Mouse (Mus musculus) thymus, postnatal 36 days (tissue): Measurements from ENCODE around the gene Crybg1.
"Not testable (repeated sequence)": the region's sequence is repeated elsewhere in the genome, so short reads cannot be mapped to it uniquely, and the experiment has no call there.

Experiments
- DNase-seq, 2 experiments: peaks; one replicate each; pipeline ENCODE4 v3.0.0; 2022; ENCODE audit warnings: mixed read lengths in 2 of 2

Gene Crybg1

DNA sequence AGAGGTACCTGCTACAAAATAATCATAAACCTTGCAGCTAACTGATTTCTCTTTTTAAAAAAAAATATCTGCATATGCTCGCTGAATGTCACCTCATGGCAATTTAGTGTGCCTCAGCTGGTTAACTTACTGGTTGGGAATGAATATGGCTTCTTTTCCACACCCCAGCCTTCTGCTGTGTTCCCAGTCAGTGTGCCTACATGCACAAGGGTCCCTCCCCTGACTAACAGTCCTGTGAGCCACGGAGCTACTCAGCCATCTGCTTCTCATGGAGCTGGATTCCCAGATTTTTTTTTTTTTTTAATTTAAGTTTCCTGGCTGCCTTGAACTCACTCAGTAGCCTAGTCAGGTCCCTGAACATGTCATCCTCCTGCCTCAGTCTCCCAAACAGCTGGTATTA, 183.7 kb downstream of the Crybg1 start:
- no peak for DNase-seq

DNA sequence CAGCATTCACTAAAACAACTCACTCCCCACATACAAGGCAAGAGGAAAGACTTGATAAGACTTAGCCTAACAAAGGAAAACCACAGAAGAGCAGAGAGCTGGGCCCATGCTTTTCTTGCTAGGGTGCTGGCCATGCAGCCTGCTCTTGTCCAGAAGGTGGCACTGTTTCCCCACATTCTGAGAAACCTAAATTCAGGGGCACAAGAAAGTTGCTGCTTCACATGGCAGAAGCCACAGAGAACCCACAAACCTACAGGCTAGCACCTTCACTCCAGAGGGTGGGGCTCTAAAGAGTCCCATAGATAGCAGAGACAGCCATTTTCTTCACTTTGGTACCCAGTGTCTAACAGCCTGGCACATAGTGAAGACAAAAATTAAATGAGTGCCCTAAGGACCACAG, 194.7 kb downstream of the Crybg1 start:
- peak; percentile 50 to 54 for DNase-seq

DNA sequence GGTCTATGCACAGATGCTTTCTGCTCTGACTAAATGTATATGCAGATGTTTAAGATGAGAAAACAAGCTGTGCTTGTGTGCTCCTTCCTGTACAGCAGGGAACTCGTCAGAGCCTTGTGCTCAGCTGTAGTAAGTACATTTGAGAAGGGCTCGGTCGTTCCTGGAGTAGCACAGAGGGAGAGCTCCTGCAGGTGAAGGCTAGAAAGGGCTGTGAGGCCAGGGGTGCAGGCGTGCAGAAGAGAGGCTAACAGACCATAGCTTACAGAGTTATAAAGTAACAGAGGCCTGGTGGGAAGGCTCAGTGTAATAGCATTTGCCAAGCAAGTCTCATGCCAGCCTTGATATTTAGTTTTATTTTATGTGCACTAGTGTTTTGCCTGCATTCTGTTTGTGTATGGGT, 203.2 kb downstream of the Crybg1 start:
- no peak for DNase-seq

DNA sequence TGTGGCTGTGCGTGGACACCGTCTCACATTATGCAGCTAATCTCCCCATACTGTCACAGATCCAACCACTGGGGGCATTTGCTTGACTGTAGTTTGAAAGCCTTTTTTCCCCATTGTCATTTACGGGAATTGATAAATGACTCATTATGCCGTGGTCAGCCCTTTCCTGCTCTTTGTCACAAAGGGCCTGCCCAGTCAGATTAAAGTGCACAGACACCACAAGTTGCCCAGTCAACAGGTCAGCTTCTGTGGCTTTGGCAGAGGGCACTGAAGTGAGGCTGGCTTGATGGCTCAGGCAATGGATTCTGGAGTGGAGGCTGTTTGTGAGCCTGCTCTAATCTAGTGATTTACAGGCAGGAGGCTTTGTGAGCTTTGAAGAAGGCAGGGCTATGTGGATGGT, 204.9 kb downstream of the Crybg1 start:
- no peak for DNase-seq

DNA sequence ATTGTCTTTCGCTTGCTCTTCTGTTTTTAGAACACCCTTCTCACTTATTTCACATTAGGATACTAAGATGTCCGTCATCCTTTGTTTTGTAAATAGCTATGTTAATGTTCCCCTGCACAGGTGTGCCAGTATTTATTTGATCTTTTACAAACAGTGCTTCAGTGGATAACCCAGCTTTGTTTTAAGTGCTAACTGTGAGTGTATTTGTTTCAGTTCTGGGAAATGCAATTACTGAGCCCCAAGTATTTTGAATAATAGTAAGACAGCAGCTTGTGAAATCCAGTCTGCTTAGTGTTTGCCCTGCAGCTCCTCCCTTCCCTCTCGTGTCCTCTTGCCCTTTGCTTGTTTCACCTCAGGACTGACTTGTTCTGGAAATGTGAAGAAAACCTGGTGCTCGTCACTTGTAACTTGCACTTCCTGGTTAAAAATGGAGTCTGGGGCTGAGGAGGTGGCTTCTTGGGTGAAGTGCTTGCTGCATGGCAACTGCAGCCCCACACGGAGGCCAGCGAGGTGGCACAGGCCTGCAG, 209.5 kb downstream of the Crybg1 start:
- DNase-seq, result no peak

DNA sequence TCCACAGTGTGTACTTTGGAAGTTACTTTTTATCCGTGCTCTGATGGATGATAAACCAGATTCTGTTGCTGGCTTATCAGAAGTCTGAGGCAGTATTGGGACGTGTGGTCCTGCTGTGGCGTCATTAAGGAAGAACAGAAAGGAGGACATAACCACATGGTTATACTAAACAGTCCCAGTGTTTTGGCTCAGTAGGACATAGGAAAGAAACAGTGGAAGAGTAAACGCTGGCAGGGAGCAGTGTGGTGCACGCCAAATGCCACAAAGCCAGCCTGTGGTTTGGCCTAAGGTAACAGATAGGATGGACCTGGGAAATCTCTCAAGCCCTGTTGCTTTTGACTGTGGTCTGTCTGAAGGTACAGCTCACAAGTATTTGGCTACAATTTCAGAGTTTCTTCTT, 220.1 kb downstream of the Crybg1 start:
- DNase-seq, result no peak

DNA sequence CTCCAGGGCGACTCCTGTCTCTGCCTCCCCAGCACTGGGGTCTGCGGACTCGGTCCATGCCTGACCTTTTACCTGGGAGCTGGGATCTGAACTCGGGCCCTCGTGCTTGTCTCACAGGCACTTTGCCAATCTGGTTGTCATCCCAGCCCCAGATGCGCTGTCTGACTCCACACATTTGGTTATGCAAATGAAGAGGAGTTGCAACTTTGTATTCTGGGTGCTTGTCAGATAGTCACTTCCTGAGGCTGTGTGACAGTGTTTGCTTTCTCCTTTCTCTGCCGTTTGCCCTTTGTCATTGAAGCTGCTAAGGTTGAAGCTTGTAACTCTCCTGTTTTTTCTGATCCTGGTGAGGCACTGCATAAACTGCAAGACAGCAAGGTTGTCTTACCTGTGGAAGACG, 220.9 kb downstream of the Crybg1 start:
- no peak for DNase-seq

DNA sequence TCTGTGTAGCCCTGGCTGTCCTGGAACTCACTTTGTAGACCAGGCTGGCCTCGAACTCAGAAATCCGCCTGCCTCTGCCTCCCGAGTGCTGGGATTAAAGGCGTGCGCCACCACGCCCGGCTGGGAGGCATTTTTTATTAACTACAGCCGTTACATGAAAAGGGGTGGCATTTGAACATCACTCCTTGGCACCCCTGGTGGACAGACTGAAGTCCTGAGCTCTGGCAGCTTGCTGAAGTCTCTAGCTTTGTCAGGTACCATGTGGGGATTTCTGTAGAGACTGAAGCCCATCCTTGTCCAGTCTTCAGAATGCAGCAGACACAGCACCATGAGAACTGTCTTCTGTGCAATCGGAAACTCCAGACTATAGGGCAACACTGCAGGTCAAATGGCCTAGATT, 222.9 kb downstream of the Crybg1 start:
- not testable (repeated sequence) for DNase-seq

DNA sequence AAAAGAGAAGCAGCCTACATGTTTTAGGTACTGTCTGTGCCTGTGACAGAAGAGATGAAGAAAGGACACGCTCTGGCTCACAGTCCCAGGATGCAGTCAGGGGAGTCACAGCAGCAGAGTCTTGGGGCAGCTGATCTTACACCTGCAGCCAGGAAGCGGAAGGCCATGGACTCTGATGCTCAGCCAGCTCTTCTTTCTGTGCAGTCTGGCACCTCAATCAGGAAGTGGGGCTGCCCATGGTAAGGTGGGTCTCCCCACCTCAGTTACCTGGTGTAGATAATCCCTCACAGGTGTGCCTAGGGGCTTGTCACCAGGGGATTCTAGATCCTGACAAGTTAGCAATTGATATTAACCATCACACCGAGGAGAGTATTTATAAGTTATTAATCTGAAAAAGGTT, 225.6 kb downstream of the Crybg1 start:
- DNase-seq, result no peak

DNA sequence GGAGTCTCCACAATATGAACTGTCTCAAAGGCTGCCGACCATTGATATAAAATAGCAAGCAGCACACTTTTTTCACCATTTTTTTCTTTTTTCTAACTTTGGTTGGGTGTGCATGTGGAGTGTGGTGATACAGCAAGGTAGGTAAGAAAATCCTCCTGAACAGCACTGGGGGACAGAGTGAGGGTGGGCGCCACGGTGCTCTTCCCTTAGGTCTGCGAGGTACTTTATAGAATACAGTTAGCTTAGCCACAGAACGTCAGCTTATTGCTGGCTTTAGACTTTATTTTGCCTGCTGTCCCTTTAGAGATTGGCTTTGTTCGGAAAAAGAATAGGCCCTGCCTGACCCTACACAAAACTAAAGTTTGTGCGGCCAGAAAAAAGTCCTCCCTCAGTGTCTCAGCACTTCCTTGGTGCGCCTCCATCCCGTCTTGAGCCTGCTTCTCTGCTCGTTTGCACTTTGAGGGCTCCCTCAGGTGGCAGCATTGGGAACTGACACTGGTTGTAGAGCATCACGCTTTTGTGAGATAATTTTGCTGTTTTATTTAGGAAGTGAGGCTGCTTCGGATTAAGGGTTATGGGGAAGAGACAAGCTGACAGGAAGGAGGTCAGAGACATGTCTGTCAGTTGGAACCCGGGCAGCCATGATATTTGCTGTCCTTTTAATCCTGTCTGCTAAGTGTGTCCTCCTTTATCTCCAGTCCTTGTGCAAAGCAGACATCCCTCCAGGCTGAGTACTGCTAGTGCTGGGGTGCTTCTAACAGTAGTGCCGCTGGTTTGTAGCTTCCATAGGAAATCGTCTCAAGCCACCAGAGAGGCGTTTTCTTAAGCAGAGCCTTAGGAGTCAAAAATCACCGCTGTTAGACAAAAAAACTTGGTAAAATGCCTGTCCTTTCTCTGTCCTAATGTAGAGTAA, 229.7 kb downstream of the Crybg1 start:
- DNase-seq, result peak; percentile 82 to 86

DNA sequence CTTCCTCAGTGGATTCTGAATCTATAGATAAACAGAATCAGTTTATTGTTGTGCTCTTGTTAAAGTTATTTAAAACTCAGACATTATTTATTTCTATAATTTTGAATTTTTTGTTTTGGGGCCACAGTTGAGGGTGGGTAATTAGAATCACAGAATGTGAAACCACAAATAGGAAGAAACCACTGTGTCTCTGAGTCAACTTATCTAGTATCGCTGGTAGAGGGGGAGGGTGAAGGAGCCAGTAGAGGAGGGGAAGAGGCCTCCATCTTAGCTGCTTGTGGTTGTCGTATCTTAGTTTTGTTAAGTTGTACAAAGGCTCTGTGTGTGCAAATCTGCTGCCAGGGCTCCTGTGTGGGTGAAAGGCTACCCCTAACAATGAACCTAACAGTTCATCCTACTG, 231.9 kb downstream of the Crybg1 start:
- no peak for DNase-seq

DNA sequence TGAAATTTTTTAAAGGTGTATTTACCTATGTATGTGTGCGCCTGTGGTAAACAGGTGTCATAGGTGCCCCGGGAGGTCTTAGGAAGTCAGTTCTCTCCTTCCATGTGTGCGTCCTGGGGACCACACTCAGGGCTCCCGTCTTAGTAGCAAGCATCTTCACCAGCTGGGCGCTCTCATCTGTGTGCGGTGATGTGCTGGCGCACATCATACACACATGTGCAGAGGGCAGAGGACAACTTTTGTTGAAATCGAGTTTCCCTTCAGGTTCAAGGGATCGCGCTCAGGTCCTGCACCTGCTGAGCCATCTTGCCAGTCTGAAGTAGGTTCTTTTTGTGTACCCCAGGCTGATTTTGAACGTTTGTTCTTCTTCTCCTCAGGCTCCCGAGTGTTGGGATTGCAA, 232.5 kb downstream of the Crybg1 start:
- DNase-seq, result no peak

DNA sequence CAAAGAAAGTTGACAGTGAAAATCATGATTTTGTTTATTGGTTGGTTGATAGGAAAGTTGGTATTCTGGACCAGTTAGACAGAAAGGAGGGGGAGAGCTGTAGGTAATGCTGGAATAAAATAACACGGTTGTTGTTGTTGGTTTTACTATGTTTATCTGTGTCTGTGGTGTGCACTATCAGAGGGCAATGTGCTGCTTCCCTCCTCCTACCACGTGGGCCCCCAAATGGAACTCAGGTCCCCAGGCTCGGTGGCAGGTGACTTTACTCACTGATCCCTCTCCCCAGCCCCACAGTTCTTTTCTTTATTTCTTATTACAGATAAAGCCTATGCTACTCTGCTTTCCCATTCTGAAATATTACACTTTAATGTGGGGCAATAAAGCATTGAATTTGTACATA, 236.4 kb downstream of the Crybg1 start:
- DNase-seq, result no peak

DNA sequence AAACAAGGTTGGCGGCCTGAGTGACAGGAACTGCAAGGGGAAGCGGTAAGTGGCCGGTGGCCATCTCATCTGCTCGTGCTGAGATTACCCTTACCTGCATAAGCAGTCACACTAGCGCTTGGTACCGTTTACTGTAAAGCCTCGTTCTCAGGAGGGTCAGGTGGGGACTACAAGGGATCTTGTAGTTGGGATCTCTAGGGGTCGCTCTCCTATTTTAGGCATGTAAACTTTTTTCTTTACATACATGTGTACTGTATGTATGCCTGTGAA, 237.8 kb downstream of the Crybg1 start:
- DNase-seq, result no peak

DNA sequence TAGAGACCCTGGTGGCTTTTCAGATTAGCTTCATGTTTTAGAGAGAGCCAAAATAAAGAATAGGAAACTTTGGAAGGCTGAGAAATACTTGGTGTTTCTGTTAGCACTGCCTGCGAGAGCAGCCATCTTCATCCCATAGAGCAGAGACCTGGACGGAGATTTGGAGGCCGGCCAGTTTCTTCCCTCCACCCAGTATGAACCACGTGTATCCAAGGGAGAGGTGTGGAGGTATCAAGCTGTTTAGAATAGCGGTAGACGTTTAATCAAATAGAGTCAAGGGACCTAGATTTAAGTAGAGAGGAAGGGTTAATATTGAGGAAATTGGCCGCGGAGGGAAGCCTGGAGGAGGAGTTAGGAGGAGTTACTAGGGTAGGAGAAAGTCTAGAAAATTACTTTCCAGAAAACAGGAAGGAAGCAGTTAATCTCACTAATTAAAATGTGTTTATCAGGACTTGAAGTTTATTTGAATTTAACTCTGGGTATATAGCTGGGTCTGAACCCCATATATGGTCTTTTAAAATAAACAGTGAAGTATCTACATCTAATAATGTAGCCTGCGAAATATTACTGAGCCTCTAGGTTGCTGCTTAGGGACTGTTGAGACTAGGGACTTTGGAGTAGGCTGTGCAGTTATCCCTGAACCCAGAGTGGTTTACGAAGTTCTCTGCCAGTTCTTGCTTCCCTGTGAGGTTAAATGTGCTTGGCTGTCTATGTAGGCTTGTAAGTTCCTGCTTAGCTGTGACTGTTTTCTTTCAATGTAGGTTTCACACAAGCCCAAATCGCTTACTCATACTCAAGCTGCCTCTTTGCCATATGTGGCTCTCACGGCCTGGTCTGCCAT, 238.4 kb downstream of the Crybg1 start:
- DNase-seq, result no peak

DNA sequence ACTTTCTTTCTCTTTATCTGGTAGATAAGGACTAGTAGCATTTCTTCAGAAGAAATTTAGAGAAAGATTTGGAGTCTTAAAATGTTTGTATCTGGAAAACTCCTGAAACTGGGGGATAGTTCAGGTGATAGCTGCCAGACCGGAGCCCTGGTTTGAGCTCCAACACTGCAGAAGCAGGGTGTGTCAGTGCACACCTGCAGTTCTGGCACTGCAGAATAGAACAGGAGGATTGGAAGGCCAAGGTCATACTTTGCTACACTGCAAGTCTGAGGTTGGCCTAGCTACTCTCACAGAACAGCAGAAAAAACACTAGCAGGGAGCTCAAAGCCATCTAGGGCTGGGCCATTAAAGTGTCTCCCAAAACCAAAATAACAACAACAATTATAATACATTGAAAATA, 244.1 kb downstream of the Crybg1 start:
- DNase-seq, result no peak

DNA sequence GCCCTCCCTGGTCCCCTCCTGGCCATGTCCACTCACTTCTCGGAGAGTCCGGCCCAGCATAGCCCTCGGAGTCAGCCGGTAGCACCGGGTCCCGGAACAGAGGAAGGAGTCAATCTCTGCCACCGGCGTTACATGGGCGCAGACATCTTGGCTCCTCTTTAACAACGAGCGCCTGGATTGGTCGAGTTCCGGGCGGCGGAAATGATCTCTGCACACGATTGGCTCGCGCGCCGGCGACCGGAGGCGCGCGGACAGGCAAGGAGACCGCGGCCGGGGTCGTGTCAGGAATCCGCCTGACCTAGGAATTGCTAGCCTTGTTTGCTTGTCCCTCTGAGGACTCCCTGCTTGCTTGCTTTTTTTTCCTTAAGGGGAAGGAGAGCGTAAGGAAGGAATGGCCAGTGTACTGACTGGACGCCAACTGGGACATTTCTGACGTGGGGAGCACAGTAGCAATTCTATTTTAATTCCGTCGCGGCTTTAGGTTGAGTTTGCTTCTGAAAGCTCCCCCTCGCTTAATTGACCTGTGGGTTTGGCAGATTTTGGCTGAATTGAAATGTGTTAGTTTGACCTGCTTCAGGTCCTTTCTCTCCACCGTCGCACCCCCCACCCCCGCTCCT, 247.0 kb downstream of the Crybg1 start, which contains the start of the genes Qrsl1 and Rtn4ip1:
Qrsl1 (minus strand) TSS at position 168 of the 617 bp plus-strand sequence.
Rtn4ip1 (plus strand) TSS at position 230 of the 617 bp plus-strand sequence.
- DNase-seq, result peak; percentile 92

DNA sequence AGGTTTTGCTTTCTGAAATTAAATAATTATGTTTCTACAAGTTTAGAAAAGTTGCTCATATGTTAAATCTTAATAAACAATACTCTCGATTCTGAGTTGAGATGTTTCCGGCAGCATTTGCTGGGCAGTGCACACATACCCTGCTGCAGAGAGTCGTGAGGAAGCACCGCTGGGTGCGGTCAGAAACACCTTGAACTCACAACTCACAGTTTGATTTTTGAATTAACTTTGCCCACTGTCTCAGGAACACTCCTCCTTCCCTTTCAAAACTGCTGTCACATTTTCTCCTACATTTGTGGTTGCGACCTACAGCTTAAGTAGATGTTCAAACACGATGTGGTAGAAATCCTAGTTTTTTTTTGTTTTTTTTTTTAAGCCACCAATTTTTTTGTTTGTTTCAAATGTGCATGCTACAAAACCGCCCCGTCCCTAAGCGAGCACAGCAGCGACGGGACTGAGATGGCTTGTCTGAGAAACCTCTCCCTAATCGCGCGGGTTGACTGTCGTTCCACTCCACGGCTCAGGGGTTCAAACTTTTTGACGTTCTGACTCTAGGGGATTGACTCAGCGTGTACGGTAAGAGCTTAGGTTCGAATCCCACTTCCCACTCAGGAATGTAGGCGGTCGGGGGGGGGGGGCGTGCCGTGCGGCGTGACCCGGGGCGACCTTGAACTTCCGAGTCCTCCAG, 247.6 kb downstream of the Crybg1 start:
- DNase-seq, result no peak
